Mouse (Mus musculus): ENCODE results near the gene Ell2. TPM values are rescaled to one million over a fixed set of nuclear protein-coding genes. Genes with fewer than 3 reads are reported as not detected.

The Ell2 gene
- polyA plus RNA-seq, 1 experiment from 2014 or later: 1.6 TPM

DNA sequence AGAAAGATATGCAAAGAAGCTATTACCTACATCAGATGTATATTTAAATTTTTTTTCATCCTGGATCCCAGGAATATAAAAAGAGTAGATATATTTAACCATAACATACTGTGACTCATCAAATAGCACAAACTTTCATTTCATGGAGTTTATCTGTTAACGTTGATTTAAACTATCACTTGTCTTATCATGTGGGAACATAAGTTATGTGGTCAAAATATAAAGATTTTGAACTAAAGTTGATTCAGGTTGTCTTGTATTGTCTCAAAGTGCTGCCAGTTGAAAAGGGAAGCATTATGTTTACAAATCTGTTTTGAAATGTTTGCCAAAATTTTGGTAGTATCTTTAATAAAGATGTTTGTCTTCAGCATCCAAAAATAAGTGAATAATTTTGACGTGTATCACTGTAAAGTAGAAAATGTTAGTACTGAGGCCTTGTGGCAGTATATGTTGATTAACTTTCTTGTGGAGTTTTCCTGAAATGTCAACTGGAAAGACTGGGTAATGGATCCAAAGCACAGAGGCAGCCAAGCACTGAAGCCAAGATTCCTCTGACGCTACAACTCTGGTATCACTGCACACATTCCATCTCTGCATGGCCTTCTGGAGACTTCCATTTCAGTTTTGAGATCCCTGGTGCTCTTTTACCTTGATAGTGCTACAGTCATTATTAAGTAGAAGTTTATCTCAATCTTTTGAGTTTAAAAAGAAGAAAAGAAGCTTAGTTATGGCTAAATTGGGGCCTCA, 65.6 kb downstream of the Ell2 start:
- ATAC-seq: no peak

DNA sequence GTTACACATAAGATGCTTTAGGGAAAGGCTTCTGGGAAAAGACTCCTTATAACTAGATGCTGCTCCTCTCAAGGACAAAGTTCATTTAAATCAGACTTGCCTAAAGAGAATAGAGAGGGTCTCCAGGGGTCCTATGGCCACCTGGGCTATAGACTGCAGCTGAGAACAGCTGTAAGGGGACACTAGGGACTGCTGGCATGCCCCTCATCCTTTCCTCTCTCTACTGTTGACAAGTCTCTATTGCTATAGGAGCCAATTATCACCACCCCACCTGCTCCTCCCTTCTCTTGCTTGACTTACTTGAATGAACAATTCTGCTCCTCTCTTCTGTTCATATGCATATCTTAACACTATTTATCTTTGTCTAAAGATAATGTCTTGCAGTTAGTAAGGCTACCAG, 69.4 kb downstream of the Ell2 start:
- Histone ChIP-seq H3K27me3 (replicated peaks; ENCODE audit: control insufficient read depth, insufficient read depth, low read length) (no peaks in the 10 kb centered on the region), H3K4me1 (replicated peaks; ENCODE audit: control insufficient read depth, insufficient read depth, low read length) (no peaks in the 10 kb centered on the region), H3K27ac (ENCODE audit: low read length) (no peak overlapping the region), H3K4me2 (ENCODE audit: low read length) (no peak overlapping the region), H3K9ac (replicated peaks; ENCODE audit: low read depth, low read length) (no peak overlapping the region), H3K36me3 (ENCODE audit: control insufficient read depth, insufficient read depth) (no peaks in the 10 kb centered on the region), H3K4me3 (replicated peaks; ENCODE audit: low read length) (no peak overlapping the region), H3K9me3 (ENCODE audit: control insufficient read depth, low read length) (no peaks in the 10 kb centered on the region)
- ATAC-seq: no peak

More for the DNA sequence above, 65.6 kb downstream of the Ell2 start:
- H3K9me3 ChIP-seq (ENCODE audit: control insufficient read depth, low read length): no peaks in the 10 kb centered on the region
- H3K9ac ChIP-seq (replicated peaks; ENCODE audit: low read depth, low read length): no peak overlapping the region
- no peak overlapping the region for H3K4me2 ChIP-seq (ENCODE audit: low read length)
- H3K4me1 ChIP-seq (replicated peaks; ENCODE audit: control insufficient read depth, insufficient read depth, low read length): no peaks in the 10 kb centered on the region
- no peaks in the 10 kb centered on the region for H3K27me3 ChIP-seq (replicated peaks; ENCODE audit: control insufficient read depth, insufficient read depth, low read length)
- no peak overlapping the region for H3K4me3 ChIP-seq (replicated peaks; ENCODE audit: low read length)
- WGBS: 83% methylated on average over 3 of the region's 3 CpGs
- no peaks in the 10 kb centered on the region for H3K36me3 ChIP-seq (ENCODE audit: control insufficient read depth, insufficient read depth)
- no peak overlapping the region for H3K27ac ChIP-seq (ENCODE audit: low read length)

GRCm38 (mm10) chr13:75776692-75777091, 70.1 kb downstream of the Ell2 start:
- no peak overlapping the region for H3K4me3 ChIP-seq (replicated peaks; ENCODE audit: low read length)
- H3K9ac ChIP-seq (replicated peaks; ENCODE audit: low read depth, low read length): no peak overlapping the region
- no peak for ATAC-seq
- no peak overlapping the region for H3K27ac ChIP-seq (ENCODE audit: low read length)
- 64% methylated on average over 1 of the region's 1 CpGs for WGBS
- H3K36me3 ChIP-seq (ENCODE audit: control insufficient read depth, insufficient read depth): no peaks in the 10 kb centered on the region
- H3K4me2 ChIP-seq (ENCODE audit: low read length): no peak overlapping the region
- no peaks in the 10 kb centered on the region for H3K27me3 ChIP-seq (replicated peaks; ENCODE audit: control insufficient read depth, insufficient read depth, low read length)
- no peaks in the 10 kb centered on the region for H3K4me1 ChIP-seq (replicated peaks; ENCODE audit: control insufficient read depth, insufficient read depth, low read length)
- no peaks in the 10 kb centered on the region for H3K9me3 ChIP-seq (ENCODE audit: control insufficient read depth, low read length)

DNA sequence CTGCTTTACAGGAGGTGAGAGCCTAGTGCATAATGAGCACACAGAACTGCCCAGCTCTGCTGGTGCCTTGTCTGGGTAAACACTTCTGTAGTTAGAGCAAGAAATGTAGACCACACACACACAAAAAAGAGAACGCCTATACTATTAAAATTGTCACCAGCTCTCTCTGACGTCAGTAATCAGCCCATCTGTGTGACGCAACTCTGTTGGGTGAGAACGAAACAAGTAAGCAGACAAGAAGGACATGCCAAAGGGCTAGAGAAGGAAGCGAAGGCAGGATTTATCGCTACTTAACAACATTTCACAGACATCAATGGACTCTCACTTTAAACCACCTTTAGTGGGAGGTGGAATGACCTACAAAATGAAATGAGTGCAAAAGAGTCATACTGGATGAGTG, 71.6 kb downstream of the Ell2 start:
- no peak overlapping the region for H3K27ac ChIP-seq (ENCODE audit: low read length)
- H3K36me3 ChIP-seq (ENCODE audit: control insufficient read depth, insufficient read depth): no peaks in the 10 kb centered on the region
- no peaks in the 10 kb centered on the region for H3K4me1 ChIP-seq (replicated peaks; ENCODE audit: control insufficient read depth, insufficient read depth, low read length)
- no peak overlapping the region for H3K9ac ChIP-seq (replicated peaks; ENCODE audit: low read depth, low read length)
- H3K4me2 ChIP-seq (ENCODE audit: low read length): no peak overlapping the region
- 82% methylated on average over 6 of the region's 6 CpGs for WGBS
- H3K27me3 ChIP-seq (replicated peaks; ENCODE audit: control insufficient read depth, insufficient read depth, low read length): no peaks in the 10 kb centered on the region
- no peak for ATAC-seq
- no peak overlapping the region for H3K4me3 ChIP-seq (replicated peaks; ENCODE audit: low read length)
- H3K9me3 ChIP-seq (ENCODE audit: control insufficient read depth, low read length): no peaks in the 10 kb centered on the region

- ATAC-seq: no peak
- WGBS: 95% methylated on average over 2 of the region's 2 CpGs
- H3K4me2 ChIP-seq (ENCODE audit: low read length): no peak overlapping the region
These were observed 72.6 kb downstream of the Ell2 start for GRCm38 (mm10) chr13:75779169-75779568.

GRCm38 (mm10) chr13:75780096-75780495, 73.5 kb downstream of the Ell2 start:
- Histone ChIP-seq H3K9me3 (ENCODE audit: control insufficient read depth, low read length) (no peaks in the 10 kb centered on the region), H3K36me3 (ENCODE audit: control insufficient read depth, insufficient read depth) (no peaks in the 10 kb centered on the region), H3K27ac (ENCODE audit: low read length) (no peak overlapping the region), H3K4me1 (replicated peaks; ENCODE audit: control insufficient read depth, insufficient read depth, low read length) (no peaks in the 10 kb centered on the region), H3K9ac (replicated peaks; ENCODE audit: low read depth, low read length) (no peak overlapping the region), H3K4me3 (replicated peaks; ENCODE audit: low read length) (no peak overlapping the region), H3K27me3 (replicated peaks; ENCODE audit: control insufficient read depth, insufficient read depth, low read length) (no peaks in the 10 kb centered on the region), H3K4me2 (ENCODE audit: low read length) (no peak overlapping the region)
- WGBS: 83% methylated on average over 2 of the region's 2 CpGs
- ATAC-seq: no peak

More at GRCm38 (mm10) chr13:75779169-75779568, 72.6 kb downstream of the Ell2 start:
- Histone ChIP-seq H3K4me3 (replicated peaks; ENCODE audit: low read length) (no peak overlapping the region), H3K36me3 (ENCODE audit: control insufficient read depth, insufficient read depth) (no peaks in the 10 kb centered on the region), H3K9me3 (ENCODE audit: control insufficient read depth, low read length) (no peaks in the 10 kb centered on the region), H3K4me1 (replicated peaks; ENCODE audit: control insufficient read depth, insufficient read depth, low read length) (no peaks in the 10 kb centered on the region), H3K27ac (ENCODE audit: low read length) (no peak overlapping the region), H3K27me3 (replicated peaks; ENCODE audit: control insufficient read depth, insufficient read depth, low read length) (no peaks in the 10 kb centered on the region), H3K9ac (replicated peaks; ENCODE audit: low read depth, low read length) (no peak overlapping the region)

- Histone ChIP-seq H3K4me3 (replicated peaks; ENCODE audit: low read length) (no peak overlapping the region), H3K27ac (ENCODE audit: low read length) (no peak overlapping the region), H3K27me3 (replicated peaks; ENCODE audit: control insufficient read depth, insufficient read depth, low read length) (no peaks in the 10 kb centered on the region), H3K4me2 (ENCODE audit: low read length) (no peak overlapping the region), H3K9ac (replicated peaks; ENCODE audit: low read depth, low read length) (no peak overlapping the region), H3K36me3 (ENCODE audit: control insufficient read depth, insufficient read depth) (no peaks in the 10 kb centered on the region), H3K4me1 (replicated peaks; ENCODE audit: control insufficient read depth, insufficient read depth, low read length) (no peaks in the 10 kb centered on the region), H3K9me3 (ENCODE audit: control insufficient read depth, low read length) (no peaks in the 10 kb centered on the region)
- WGBS: 69% methylated on average over 4 of the region's 4 CpGs
- ATAC-seq: no peak
These were observed 79.2 kb downstream of the Ell2 start for GRCm38 (mm10) chr13:75785726-75786125.

GRCm38 (mm10) chr13:75786264-75786663, 79.7 kb downstream of the Ell2 start:
- no peaks in the 10 kb centered on the region for H3K27me3 ChIP-seq (replicated peaks; ENCODE audit: control insufficient read depth, insufficient read depth, low read length)
- H3K4me2 ChIP-seq (ENCODE audit: low read length): no peak overlapping the region
- 95% methylated on average over 11 of the region's 11 CpGs for WGBS
- H3K4me1 ChIP-seq (replicated peaks; ENCODE audit: control insufficient read depth, insufficient read depth, low read length): no peaks in the 10 kb centered on the region
- H3K27ac ChIP-seq (ENCODE audit: low read length): no peak overlapping the region
- no peaks in the 10 kb centered on the region for H3K36me3 ChIP-seq (ENCODE audit: control insufficient read depth, insufficient read depth)
- ATAC-seq: no peak
- no peaks in the 10 kb centered on the region for H3K9me3 ChIP-seq (ENCODE audit: control insufficient read depth, low read length)
- H3K4me3 ChIP-seq (replicated peaks; ENCODE audit: low read length): no peak overlapping the region
- no peak overlapping the region for H3K9ac ChIP-seq (replicated peaks; ENCODE audit: low read depth, low read length)

DNA sequence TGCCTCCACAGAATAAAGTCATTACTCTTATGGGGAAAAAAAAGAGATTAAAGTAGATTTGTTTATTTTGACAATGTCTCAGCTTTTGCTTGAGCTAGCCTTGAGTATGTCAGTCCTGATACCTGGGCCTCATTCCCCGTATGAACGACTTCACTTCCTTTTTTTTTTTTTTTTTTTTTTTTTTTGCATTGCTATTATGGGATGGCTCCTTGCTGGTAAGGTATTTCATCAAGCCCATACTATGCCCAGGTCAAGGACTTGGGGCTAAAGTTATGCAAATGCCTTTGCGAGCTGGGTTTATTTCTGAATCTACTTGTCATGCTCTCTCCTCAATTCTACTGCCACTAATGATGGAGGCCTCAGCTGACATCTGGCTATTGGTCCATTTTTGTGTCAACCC, 80.8 kb downstream of the Ell2 start:
- ATAC-seq: no peak

GRCm38 (mm10) chr13:75788178-75788577, 81.6 kb downstream of the Ell2 start:
- Histone ChIP-seq H3K9ac (replicated peaks; ENCODE audit: low read depth, low read length) (no peak overlapping the region), H3K4me1 (replicated peaks; ENCODE audit: control insufficient read depth, insufficient read depth, low read length) (no peaks in the 10 kb centered on the region), H3K27ac (ENCODE audit: low read length) (no peak overlapping the region), H3K36me3 (ENCODE audit: control insufficient read depth, insufficient read depth) (no peaks in the 10 kb centered on the region), H3K4me2 (ENCODE audit: low read length) (no peak overlapping the region), H3K27me3 (replicated peaks; ENCODE audit: control insufficient read depth, insufficient read depth, low read length) (no peaks in the 10 kb centered on the region), H3K9me3 (ENCODE audit: control insufficient read depth, low read length) (no peaks in the 10 kb centered on the region), H3K4me3 (replicated peaks; ENCODE audit: low read length) (no peak overlapping the region)
- ATAC-seq: no peak
- 96% methylated on average over 4 of the region's 4 CpGs for WGBS

More for the DNA sequence above, 80.8 kb downstream of the Ell2 start:
- Histone ChIP-seq H3K9ac (replicated peaks; ENCODE audit: low read depth, low read length) (no peak overlapping the region), H3K4me1 (replicated peaks; ENCODE audit: control insufficient read depth, insufficient read depth, low read length) (no peaks in the 10 kb centered on the region), H3K4me3 (replicated peaks; ENCODE audit: low read length) (no peak overlapping the region), H3K4me2 (ENCODE audit: low read length) (no peak overlapping the region), H3K36me3 (ENCODE audit: control insufficient read depth, insufficient read depth) (no peaks in the 10 kb centered on the region), H3K27ac (ENCODE audit: low read length) (no peak overlapping the region), H3K27me3 (replicated peaks; ENCODE audit: control insufficient read depth, insufficient read depth, low read length) (no peaks in the 10 kb centered on the region), H3K9me3 (ENCODE audit: control insufficient read depth, low read length) (no peaks in the 10 kb centered on the region)
- WGBS: 84% methylated on average over 3 of the region's 3 CpGs

Data from forebrain, embryonic 16.5 days (tissue).